Mouse (Mus musculus) liver, adult (tissue): ENCODE results near the gene Gm28035.

Source experiments
- GATA4 ChIP-seq: IDR thresholded peaks from 2 replicates; pipeline ENCODE4 v1.6.1; 2014; ENCODE audit warnings: mild to moderate bottlenecking, low read length; ENCODE audit not compliant: insufficient replicate concordance

Gm28035 gene

GRCm38 (mm10) chr2:30265767-30266253, 25.4 kb downstream of the Gm28035 start, which contains the start of gene Phyhd1:
Gene Phyhd1, plus strand, starts transcription at chr2:30266203.
- no peak for TF ChIP-seq GATA4

- no peak for TF ChIP-seq GATA4
Measured at GRCm38 (mm10) chr2:30266392-30266941, 26.1 kb downstream of the Gm28035 start.

- no peak for TF ChIP-seq GATA4
Measured at GRCm38 (mm10) chr2:30267466-30267865, 27.1 kb downstream of the Gm28035 start.

GRCm38 (mm10) chr2:30268371-30268770, 28.0 kb downstream of the Gm28035 start:
- TF ChIP-seq GATA4 = no peak

- no peak for TF ChIP-seq GATA4
Measured at GRCm38 (mm10) chr2:30269241-30269990, 29.0 kb downstream of the Gm28035 start.

- peak; percentile 41; the same call in 1 of the 2 replicates for TF ChIP-seq GATA4
Measured at GRCm38 (mm10) chr2:30270134-30270533, 29.8 kb downstream of the Gm28035 start.

GRCm38 (mm10) chr2:30280743-30281142, 40.4 kb downstream of the Gm28035 start, which contains the start of gene Gm28038:
Gene Gm28038, plus strand, starts transcription at chr2:30281043.
- no peak for TF ChIP-seq GATA4

- TF ChIP-seq GATA4 = no peak
Measured at GRCm38 (mm10) chr2:30281651-30282050, 41.3 kb downstream of the Gm28035 start.

- TF ChIP-seq GATA4 = no peak
Measured at GRCm38 (mm10) chr2:30283193-30283592, 42.8 kb downstream of the Gm28035 start.

GRCm38 (mm10) chr2:30285004-30285403, 44.6 kb downstream of the Gm28035 start:
- no peak for TF ChIP-seq GATA4

- no peak for TF ChIP-seq GATA4
Measured at GRCm38 (mm10) chr2:30285416-30286181, 45.2 kb downstream of the Gm28035 start.

GRCm38 (mm10) chr2:30286192-30287026, 46.0 kb downstream of the Gm28035 start, which contains the start of the genes Dolk and Nup188:
Gene Dolk, minus strand, starts transcription at chr2:30286334.
Gene Nup188, plus strand, starts transcription at chr2:30286397.
- TF ChIP-seq GATA4 = no peak; the same call in 1 of the 2 replicates

- no peak for TF ChIP-seq GATA4
Measured at GRCm38 (mm10) chr2:30287027-30287373, 46.6 kb downstream of the Gm28035 start.

- TF ChIP-seq GATA4 = no peak
Measured at GRCm38 (mm10) chr2:30299525-30299924, 59.2 kb downstream of the Gm28035 start.

- TF ChIP-seq GATA4 = no peak
Measured at GRCm38 (mm10) chr2:30299966-30300365, 59.6 kb downstream of the Gm28035 start.
